Mouse (Mus musculus) megakaryocyte, embryonic 14.5 days (primary cell): ENCODE data around the gene Olfr1508. TPM values are rescaled to one million over a fixed set of nuclear protein-coding genes. Genes with fewer than 3 reads are reported as not detected.
"Not testable (repeated sequence)": the region's sequence is repeated elsewhere in the genome, so short reads cannot be mapped to it uniquely, and the experiment has no call there.

Experiments
- H3K27me3 ChIP-seq: replicated peaks from 2 replicates; pipeline ENCODE3; 2012; ENCODE audit warnings: inconsistent platforms
- H3K36me3 ChIP-seq: replicated peaks from 2 replicates; pipeline ENCODE3; 2012; ENCODE audit warnings: low read length, inconsistent platforms, mixed read lengths
- H3K4me1 ChIP-seq: 2 replicates; pipeline ENCODE4 v1.6.1; 2012; ENCODE audit warnings: inconsistent platforms
- H3K4me3 ChIP-seq: replicated peaks from 2 replicates; pipeline ENCODE3; 2012; ENCODE audit warnings: moderate library complexity, mild to moderate bottlenecking, inconsistent platforms
- H3K9me3 ChIP-seq: 2 replicates; pipeline ENCODE4 v1.6.1; 2012; ENCODE audit warnings: inconsistent platforms
- FLI1 ChIP-seq: IDR thresholded peaks from 2 replicates; pipeline ENCODE4 v1.6.1; 2012; ENCODE audit warnings: low read length, inconsistent platforms, mixed read lengths
- GATA1 ChIP-seq: IDR thresholded peaks from 3 replicates; pipeline ENCODE4 v1.6.1; 2012; ENCODE audit warnings: mixed read lengths, low read length, inconsistent platforms, borderline replicate concordance
- polyA plus RNA-seq: library from polyadenylated mRNA; stranded (reverse); fragments of >175 nt; gene quantifications from 2 replicates; pipeline ENCODE4 v1.2.3, GENCODE M21; 2012; ENCODE audit warnings: low replicate concordance; ENCODE audit not compliant: insufficient read depth

The Olfr1508 gene
- polyA plus RNA-seq = not detected in 2 replicates

DNA sequence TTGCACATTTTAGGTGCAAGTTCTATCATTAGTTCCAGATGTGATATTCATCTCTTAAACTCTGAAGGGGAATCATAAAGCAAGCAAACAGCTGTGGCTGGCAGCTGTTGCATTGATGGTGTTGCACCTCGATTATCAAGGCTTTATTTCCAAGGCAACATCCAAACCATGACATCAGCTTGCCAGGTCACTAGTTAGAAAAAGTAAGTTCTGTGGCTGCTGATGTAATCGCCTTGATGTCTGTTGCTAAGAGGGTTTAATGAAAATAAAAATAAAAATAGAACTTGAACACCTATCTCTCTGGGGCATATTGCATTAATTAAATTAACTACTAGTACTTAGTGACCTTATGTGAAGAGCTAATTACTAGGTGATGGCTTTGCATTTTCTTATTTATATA, at the start of gene Olfr1508:
Gene Olfr1508 (minus strand): TSS at position 101 of the 400 bp plus-strand sequence.
- no peak within 1 kb of the TSS for H3K4me3 ChIP-seq
- no peaks in the 10 kb centered on the region for H3K4me1 ChIP-seq
- no peak for TF ChIP-seq FLI1
- no peak for TF ChIP-seq GATA1
- H3K27me3 ChIP-seq = no peaks in the 10 kb centered on the region
- no peaks in the 10 kb centered on the region for H3K9me3 ChIP-seq
- no peaks in the 10 kb centered on the region for H3K36me3 ChIP-seq

DNA sequence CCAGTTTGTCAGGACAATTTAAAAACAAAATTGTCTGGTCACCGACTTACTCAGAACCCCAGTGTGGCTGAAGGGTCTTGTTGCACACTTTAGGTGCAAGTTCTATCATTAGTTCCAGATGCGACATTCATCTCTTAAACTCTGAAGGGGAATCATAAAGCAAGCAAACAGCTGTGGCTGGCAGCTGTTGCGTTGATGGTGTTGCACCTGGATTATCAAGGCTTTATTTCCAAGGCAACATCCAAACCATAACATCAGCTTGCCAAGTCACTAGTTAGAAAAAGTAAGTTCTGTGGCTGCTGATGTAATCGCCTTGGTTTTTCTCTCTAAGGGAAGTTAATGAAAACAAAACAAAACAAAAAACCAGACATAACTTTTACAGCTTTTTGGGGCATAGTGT, 28.2 kb upstream of the Olfr1508 start, which contains the start of gene Olfr1507:
Gene Olfr1507 (minus strand): TSS at position 234 of the 400 bp plus-strand sequence.
- Histone ChIP-seq H3K9me3 (no peaks in the 10 kb centered on the region), H3K36me3 (no peaks in the 10 kb centered on the region), H3K4me3 (no peak within 1 kb of the TSS), H3K4me1 (no peaks in the 10 kb centered on the region), H3K27me3 (no peaks in the 10 kb centered on the region)
- TF ChIP-seq FLI1 = no peak
- no peak for TF ChIP-seq GATA1

- Histone ChIP-seq H3K9me3 (no peaks in the 10 kb centered on the region), H3K4me3 (no peak overlapping the region), H3K27me3 (no peaks in the 10 kb centered on the region), H3K4me1 (no peaks in the 10 kb centered on the region), H3K36me3 (no peaks in the 10 kb centered on the region)
- TF ChIP-seq GATA1 (no peak), FLI1 (no peak)
These were observed 1.6 kb downstream of the Olfr1508 start for GRCm38 (mm10) chr14:52465738-52466137.

- no peaks in the 10 kb centered on the region for H3K4me1 ChIP-seq
- no peaks in the 10 kb centered on the region for H3K9me3 ChIP-seq
- no peaks in the 10 kb centered on the region for H3K27me3 ChIP-seq
- H3K36me3 ChIP-seq = no peaks in the 10 kb centered on the region
- TF ChIP-seq FLI1 (no peak), GATA1 (no peak)
- no peak overlapping the region for H3K4me3 ChIP-seq
These were observed 5.4 kb downstream of the Olfr1508 start for GRCm38 (mm10) chr14:52461928-52462327.

GRCm38 (mm10) chr14:52451138-52451537, 16.2 kb downstream of the Olfr1508 start:
- H3K27me3 ChIP-seq = no peaks in the 10 kb centered on the region
- H3K36me3 ChIP-seq = no peaks in the 10 kb centered on the region

DNA sequence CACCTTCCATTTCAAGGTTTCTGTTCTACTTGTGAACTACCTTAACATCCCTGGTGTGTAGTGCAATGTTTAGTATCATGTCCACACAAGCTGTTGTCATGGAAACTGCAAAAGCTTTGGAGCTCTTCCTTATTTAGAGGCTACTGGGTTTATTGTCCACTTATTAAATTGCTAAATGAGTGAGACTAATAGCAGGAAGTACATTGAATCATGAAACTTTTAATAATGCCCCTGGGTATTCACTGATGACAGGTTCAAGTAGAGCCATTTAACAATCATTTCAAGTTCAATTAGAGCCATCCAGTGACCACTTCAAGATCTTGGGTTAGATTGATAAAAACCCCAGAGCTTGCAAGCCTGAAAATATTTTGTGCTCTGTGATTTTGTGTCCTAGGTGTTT, 24.6 kb downstream of the Olfr1508 start, which contains the start of gene Olfr1509:
Gene Olfr1509 (plus strand): TSS at position 301 of the 400 bp plus-strand sequence.
- no peaks in the 10 kb centered on the region for H3K9me3 ChIP-seq
- no peak for TF ChIP-seq GATA1
- no peak for TF ChIP-seq FLI1
- H3K36me3 ChIP-seq = no peaks in the 10 kb centered on the region
- peaks cover 3% of the 10 kb centered on the region; the same call in 1 of the 2 replicates for H3K4me1 ChIP-seq
- H3K27me3 ChIP-seq = no peaks in the 10 kb centered on the region
- H3K4me3 ChIP-seq = no peak within 1 kb of the TSS

More at GRCm38 (mm10) chr14:52451138-52451537, 16.2 kb downstream of the Olfr1508 start:
- Histone ChIP-seq H3K4me1 (peaks cover 14% of the 10 kb centered on the region), H3K9me3 (no peaks in the 10 kb centered on the region), H3K4me3 (peak overlapping the region; percentile 83)
- no peak for TF ChIP-seq GATA1
- no peak for TF ChIP-seq FLI1

GRCm38 (mm10) chr14:52427686-52428085, 39.6 kb downstream of the Olfr1508 start:
- H3K4me3 ChIP-seq = no peak overlapping the region
- TF ChIP-seq FLI1 (no peak), GATA1 (no peak)
- peaks cover 4% of the 10 kb centered on the region for H3K9me3 ChIP-seq
- no peaks in the 10 kb centered on the region for H3K27me3 ChIP-seq
- no peaks in the 10 kb centered on the region for H3K4me1 ChIP-seq
- no peaks in the 10 kb centered on the region for H3K36me3 ChIP-seq

DNA sequence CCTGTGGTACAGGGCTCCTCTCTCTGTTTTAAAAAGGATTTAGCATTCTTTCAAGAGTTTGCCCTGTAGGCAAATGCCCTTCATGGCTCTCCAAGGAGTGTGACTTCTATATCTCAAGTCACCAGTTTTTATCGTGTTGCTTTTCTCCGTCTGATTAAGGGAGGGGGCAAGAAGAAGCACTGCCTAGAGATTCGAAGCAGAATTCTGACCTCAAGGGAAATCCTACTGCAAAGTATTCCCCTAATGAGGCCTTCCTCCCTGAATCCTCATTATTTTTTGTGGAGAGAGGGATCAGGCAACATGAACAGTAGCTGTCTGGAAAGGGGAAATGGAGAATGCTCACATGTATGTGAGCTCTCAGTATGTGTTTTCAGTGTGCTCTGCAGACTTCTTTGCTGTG, 53.0 kb downstream of the Olfr1508 start, which contains the start of gene Olfr1510:
Gene Olfr1510 (minus strand): TSS at position 101 of the 400 bp plus-strand sequence.
- Histone ChIP-seq H3K36me3 (no peaks in the 10 kb centered on the region), H3K9me3 (peaks cover 6% of the 10 kb centered on the region), H3K4me1 (no peaks in the 10 kb centered on the region), H3K27me3 (no peaks in the 10 kb centered on the region), H3K4me3 (no peak within 1 kb of the TSS)
- no peak for TF ChIP-seq FLI1
- no peak for TF ChIP-seq GATA1

GRCm38 (mm10) chr14:52410142-52410919, 57.0 kb downstream of the Olfr1508 start:
- peaks cover 11% of the 10 kb centered on the region for H3K9me3 ChIP-seq
- H3K4me1 ChIP-seq, H3K36me3 ChIP-seq, H3K27me3 ChIP-seq, H3K4me3 ChIP-seq: not testable (repeated sequence)

Other genes with a start within 250 kb of the Olfr1508 start
- gene Chd8, start 209.7 kb downstream of the Olfr1508 start, polyA plus RNA-seq = 5.5 and 6.5 TPM in 2 replicates
- gene Tox4, start 188.3 kb downstream of the Olfr1508 start, polyA plus RNA-seq = 9.7 and 15.1 TPM in 2 replicates
- gene Rab2b, start 187.9 kb downstream of the Olfr1508 start, polyA plus RNA-seq = 0.45 and 1.5 TPM in 2 replicates
- 2.5 TPM in 1 of 2 replicates, not detected in the other for gene Mettl3, start 162.4 kb downstream of the Olfr1508 start, polyA plus RNA-seq
- gene Sall2, start 138.7 kb downstream of the Olfr1508 start, polyA plus RNA-seq = 0.02 TPM in 1 of 2 replicates, not detected in the other
- gene Olfr1513, start 111.1 kb downstream of the Olfr1508 start, polyA plus RNA-seq = 0.32 TPM in 1 of 2 replicates, not detected in the other
- gene Olfr1512, start 88.3 kb downstream of the Olfr1508 start, polyA plus RNA-seq = not detected in 2 replicates
- not detected in 2 replicates for gene Olfr1511, start 70.1 kb downstream of the Olfr1508 start, polyA plus RNA-seq
- not detected in 2 replicates for gene Olfr1510, start 53.1 kb downstream of the Olfr1508 start, polyA plus RNA-seq
- gene Olfr1509, start 24.5 kb downstream of the Olfr1508 start, polyA plus RNA-seq = not detected in 2 replicates
- gene Olfr1507, start 28.3 kb upstream of the Olfr1508 start, polyA plus RNA-seq = not detected in 2 replicates